Mouse (Mus musculus) 3134 (cell line): ENCODE measurements at regions not wholly inside any gene's neighbourhood (a gene's known extent, or its start where the extent isn't known, plus 50 kb on each side); places are given as distances from the start of the nearest gene placed in this dataset.

Experiments
- DNase-seq: peaks from one replicate; pipeline ENCODE4 v3.0.0-alpha.2; 2011; ENCODE audit warnings: low spot score; ENCODE audit not compliant: insufficient read length; ENCODE audit errors: extremely low read depth

GRCm38 (mm10) chr16:24259711-24260230 is 133.5 kb upstream of the Lpp start:
- no peak for DNase-seq

DNA sequence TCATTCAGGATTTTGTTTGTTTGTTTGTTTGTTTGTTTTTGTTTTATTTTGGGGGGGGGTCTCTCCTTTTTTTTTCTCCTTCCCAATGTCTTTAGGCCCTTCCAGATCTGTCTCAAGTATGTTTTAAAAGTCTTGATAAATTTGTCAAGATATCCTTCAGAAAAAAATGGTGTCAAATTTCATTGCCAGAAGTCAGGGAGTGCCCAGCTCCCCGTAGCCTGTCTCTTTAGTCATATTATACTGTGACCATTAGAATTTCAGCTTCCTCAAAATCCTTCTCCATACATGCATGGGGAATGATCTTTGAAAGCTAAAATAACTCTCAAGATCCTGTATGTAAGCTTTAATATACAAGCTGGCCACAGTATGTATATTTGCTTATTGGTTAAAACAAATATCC is 134.3 kb upstream of the Lpp start:
- DNase-seq: no peak

- no peak for DNase-seq
These were observed 138.3 kb upstream of the Lpp start for GRCm38 (mm10) chr16:24255037-24255436.

DNA sequence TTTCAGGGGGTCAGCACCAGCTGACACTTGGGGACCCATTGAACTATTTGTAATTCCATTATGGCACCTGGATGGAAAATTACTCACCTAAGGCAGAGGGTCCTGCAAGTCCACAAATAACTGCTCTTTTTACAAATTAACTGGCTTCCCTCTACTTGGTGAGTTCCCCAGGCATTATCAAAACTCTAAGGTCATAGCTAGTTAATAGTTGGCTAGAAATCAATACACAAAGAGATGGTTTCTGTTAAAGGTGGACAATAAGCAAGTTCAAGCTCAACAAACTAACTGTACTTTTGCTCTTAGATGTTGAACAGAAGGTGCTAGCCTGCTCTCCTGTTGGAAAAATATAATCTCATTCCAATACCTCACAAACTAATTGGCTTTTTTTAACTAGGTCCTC is 138.7 kb upstream of the Lpp start:
- no peak for DNase-seq

DNA sequence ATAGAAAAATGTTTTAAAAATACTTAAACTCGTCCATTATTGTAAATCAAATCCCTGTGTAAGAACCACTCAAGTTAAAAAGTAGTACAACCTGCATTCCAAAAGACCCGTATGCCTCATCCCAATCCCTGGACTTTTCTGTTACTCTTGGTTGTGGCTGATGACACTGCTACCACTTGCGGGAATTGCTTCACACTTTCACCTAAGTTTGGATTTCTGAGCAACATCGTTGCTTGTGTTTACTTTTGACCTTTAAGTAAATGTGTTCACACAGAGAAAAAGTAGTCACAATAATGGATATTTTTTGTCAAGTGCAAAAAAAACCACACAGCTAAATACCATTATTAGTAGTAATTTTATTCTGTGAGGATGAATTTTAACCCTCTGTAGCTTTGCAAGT is 139.2 kb upstream of the Lpp start:
- DNase-seq: no peak

GRCm38 (mm10) chr16:24247291-24247690 is 146.0 kb upstream of the Lpp start:
- DNase-seq: no peak

DNA sequence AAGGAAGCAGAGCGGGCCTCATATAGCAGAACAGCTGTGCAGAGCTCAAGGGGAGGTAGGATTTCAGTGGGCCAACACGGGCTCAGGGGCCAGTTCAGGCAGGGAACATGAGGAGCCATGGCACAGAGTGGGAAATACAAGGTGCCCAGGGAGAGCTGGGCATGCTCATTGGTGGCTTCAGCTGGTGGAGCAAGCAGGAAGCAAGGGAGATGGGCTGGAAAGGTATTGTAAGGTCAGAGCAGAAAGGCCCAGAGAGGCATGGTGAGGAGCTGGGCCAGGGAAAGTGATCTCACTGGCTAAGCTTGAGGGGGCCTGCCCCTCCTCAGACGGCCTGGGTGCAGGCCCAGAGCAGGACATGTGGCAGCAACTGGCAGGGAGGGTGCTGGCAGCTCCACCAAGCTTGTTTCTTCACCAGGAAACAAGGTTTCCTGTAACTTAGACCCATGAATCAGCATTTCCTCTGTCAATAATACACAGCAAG is 155.2 kb upstream of the Lpp start:
- peak; percentile 35 for DNase-seq

- DNase-seq: no peak
These were observed 155.9 kb upstream of the Lpp start for GRCm38 (mm10) chr16:24237425-24237824.

DNA sequence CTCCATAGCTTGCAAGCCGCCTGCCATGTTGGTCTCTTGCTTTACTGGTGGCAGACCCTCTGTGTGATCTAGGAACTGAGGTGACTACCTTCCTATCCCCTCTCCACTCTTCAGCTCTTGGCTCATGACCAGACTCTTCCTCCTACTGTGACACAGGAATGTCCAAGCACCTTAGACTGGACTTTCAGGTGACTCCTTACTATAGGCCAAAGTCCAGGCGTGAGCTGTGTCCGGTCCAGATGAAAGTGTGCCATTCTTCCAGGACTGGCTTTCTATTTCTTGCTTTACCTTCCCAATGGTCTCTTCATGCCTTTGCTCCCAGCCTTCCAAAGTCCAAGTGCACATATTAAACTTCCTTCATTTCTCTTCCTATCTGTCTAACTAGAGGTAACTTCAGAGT is 156.3 kb upstream of the Lpp start:
- no peak for DNase-seq

GRCm38 (mm10) chr16:24236511-24236910 is 156.8 kb upstream of the Lpp start:
- peak; percentile 23 for DNase-seq

DNA sequence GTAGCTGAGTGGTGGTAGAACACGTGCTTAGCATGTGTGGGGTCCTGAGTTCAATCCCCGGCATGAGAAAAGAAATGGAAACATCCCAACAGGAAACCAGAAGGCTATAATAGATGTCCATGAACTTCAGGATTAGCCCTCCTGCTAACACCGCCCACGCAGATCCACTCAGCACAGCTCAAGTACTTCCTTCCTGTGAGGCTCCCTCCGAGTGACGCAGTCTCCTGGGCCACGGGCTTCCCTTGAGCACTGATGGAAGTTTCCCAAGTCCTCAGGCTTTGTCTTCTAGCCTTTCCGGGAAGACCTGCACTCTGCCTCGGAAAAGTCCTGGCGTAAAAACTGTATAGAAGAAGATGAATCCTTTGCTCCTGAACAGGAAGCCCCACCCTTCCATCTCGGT is 158.5 kb upstream of the Lpp start:
- no peak for DNase-seq

GRCm38 (mm10) chr16:24232001-24232530 is 161.2 kb upstream of the Lpp start:
- DNase-seq: no peak

- no peak for DNase-seq
These were observed 161.8 kb upstream of the Lpp start for GRCm38 (mm10) chr16:24231506-24231905.

DNA sequence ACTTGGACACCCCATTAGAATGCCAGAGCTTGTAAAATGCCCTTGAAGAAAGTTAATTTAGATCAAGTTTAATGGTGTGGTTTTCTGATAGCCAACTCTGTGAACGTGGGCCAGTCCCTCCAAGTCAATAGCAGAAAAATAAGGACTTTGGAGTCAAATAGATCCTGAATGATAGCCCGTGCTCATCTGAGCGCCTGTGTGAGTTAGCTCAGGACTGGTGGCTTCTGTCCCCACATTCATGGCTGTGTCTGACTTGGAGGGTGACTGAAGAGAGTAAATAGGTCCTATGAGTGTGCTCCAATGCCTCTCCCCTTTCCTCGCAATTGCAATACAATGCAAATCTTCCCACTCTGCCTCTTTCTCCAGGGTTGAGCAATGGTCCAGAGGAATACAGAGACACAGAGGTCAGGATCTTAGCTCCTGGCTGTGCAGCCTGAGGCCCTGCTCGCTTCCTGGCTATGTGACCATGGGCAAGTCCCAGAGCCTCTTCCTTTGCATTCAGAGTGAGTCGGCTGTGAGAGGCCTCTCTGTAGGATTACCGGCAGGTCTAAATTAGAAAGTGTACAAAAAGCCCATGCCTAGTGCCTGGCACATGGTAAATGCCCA is 164.2 kb upstream of the Lpp start:
- DNase-seq: no peak

DNA sequence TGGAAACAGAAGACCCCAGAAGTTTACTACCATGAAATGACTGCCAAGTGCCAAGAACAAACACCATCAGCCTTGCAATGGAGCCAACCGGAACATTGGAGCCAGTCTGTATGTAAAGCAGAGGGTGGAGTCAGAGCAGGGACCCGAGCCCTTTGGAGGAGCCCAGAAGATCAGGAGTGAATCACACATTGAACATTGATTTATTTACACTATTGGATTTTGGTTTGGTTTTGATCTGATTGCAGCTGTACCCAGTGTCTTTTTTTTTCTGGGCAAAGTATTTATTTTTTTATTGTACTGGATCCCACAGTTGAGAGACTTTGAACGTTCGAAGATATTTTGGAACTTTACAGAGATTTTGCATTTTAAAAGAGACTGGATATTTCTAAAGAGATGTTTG is 167.4 kb upstream of the Lpp start:
- DNase-seq: no peak

DNA sequence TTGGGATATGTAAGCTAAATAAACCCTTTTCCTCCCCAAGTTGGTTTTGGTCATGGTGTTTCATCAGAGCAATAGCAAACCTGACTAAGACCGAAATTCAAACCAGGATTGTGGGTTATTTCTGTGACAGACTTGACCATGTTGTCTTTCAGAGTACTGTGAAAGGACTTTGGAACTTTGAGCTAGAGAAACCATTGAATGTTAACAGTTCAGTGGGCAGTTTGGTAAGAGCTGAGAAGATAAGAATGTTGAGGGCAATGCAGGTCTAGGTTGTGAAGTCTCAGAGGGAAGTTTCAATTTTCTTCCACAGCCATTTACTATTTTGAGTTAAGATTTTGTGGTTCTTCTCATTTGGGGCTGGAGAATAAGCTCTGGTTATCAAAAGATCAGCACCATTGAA is 168.2 kb upstream of the Lpp start:
- DNase-seq: no peak

GRCm38 (mm10) chr16:24223901-24224300 is 169.4 kb upstream of the Lpp start:
- DNase-seq: no peak

DNA sequence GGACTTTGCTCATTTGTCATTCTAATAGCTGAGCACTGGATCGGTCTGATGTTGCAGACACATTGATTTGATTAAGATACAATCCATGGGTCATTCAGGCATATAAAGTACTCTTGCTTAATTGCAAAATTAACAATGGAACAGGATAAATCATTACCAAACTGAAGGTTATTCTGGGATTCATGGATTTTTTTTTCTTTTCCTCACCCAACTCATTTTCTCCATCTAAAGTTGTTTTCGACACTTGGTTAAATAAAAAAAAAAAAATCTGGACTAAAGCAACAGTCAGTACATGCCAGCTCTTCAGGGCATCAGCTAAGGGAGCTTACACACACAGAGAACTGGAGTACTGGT is 169.8 kb upstream of the Lpp start:
- no peak for DNase-seq

DNA sequence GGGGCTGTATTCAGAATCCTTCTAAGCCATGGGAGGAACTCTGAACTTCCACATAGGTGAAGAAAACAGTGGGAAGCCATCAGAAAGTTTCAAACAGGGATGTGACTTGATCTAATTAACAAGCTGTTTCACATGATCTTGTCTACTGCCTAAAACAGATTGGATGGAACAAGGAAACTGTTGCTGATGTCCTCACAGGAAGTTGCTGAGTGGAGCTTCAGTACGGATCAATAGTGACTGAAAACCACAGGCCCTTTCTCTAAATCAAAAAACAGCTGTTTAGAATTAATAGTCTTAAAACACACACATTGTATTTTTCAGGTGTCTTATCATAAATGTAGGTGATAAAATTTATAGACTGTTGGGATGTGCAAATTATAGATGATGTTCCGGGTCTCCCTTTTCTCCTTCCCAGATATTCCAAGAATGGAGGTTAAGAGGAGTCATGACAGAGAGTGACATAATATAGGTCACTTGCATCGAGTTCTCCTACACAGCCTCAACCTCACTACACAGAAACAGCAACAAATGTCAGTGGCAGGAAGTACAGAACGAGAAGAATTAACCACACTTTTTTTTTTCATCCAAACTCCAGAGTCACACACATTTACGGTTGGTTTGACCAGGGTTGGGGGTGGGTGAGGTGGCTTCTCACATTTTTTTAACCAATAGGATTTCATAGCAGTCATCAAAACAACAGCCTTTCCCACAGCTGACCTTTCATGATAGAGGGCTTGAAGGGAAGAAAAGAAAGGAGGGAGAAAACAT is 170.4 kb upstream of the Lpp start:
- DNase-seq: no peak

DNA sequence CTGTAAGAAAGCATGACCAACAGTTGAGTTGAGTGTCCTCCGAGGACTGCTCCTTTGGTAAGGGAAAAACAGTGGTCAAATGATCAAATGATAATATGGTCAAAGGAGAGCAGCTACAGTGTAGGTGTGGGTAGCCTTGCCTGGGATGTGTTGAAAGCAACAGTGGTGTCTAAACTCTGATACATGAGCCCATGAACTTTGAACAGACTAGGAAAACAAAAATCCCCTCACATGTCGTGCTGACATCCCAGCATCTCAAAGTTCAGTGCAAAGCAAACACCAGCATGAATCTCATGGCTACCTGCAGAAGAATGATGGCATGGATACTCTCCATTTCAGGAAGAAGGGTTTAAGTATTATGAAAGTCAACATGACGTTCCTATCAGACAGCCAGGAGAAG is 171.3 kb upstream of the Lpp start:
- DNase-seq: no peak

DNA sequence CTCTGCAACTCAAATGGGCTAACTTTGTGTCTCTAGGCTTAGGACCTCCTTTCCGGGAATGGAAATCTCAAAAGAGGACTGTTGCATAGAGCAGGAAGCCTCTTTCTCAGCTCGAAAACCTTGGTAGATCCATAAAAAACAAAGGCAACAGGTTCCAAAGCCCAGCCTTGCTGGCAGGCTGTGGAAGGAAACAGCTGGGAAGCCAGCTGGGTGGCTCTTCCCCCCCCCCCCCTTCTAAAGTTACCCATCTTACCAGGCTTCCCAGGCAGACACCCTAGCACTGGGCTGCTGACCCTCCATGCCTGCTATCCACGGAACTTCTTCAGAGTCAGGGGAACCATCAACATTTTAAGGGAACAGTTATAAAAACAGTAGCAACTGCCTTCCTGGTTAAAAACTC is 172.7 kb upstream of the Lpp start:
- no peak for DNase-seq

DNA sequence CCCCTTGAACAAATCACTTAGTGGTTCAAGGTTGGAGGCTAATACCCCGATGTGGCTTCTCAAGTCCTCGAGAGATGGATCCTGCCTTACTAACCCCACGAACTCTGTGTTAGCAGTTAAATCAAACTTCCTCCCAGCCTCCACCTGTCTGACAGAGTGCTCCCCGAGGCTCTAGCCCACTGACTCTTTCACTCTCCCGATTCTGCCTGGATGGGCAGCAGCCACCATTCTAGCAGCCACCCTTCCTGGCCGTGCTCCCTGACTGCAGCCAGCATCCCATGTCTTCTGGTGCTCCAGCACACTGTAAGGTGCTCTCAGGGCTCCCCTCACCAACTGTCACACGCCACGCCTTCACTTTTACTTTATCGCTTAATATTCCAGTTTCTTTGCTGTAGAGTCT is 173.6 kb upstream of the Lpp start:
- DNase-seq: no peak
